Mouse (Mus musculus) neural tube, embryonic 11.5 days (tissue): ENCODE measurements at regions not wholly inside any gene's neighbourhood (a gene's known extent, or its start where the extent isn't known, plus 50 kb on each side); places are given as distances from the start of the nearest gene placed in this dataset.

Experiments
- ATAC-seq: fragments of 200-750 bp; cut with Nextera tagmentation; 2 replicates; pipeline ENCODE4 v1.8.0; 2017; ENCODE audit warnings: moderate number of reproducible peaks, mild to moderate bottlenecking, moderate TSS enrichment, moderate library complexity; ENCODE audit not compliant: insufficient read depth, low FRiP score, low TSS enrichment
- DNase-seq: peaks from one replicate; pipeline ENCODE4 v3.0.0-alpha.2; 2015; ENCODE audit warnings: low spot score
- H3K27ac ChIP-seq: fragments of 300-500 bp; sonication (generic); 2 replicates; pipeline ENCODE4 v1.5.1; 2014; ENCODE audit warnings: low read depth, mild to moderate bottlenecking, low read length
- H3K27me3 ChIP-seq: fragments of 300-500 bp; sonication (generic); 2 replicates; pipeline ENCODE4 v1.6.1; 2014; ENCODE audit warnings: mild to moderate bottlenecking, low read length, mixed read lengths; ENCODE audit not compliant: control insufficient read depth, insufficient read depth
- H3K36me3 ChIP-seq: fragments of 300-500 bp; sonication (generic); 2 replicates; pipeline ENCODE4 v1.6.1; 2014; ENCODE audit warnings: mild to moderate bottlenecking, low read length, moderate library complexity, mixed read lengths; ENCODE audit not compliant: control insufficient read depth, insufficient read depth
- H3K4me1 ChIP-seq: fragments of 300-500 bp; sonication (generic); 2 replicates; pipeline ENCODE4 v1.6.1; 2014; ENCODE audit warnings: low read length, mixed read lengths; ENCODE audit not compliant: control insufficient read depth, insufficient read depth
- H3K4me2 ChIP-seq: fragments of 300-500 bp; sonication (generic); 2 replicates; pipeline ENCODE4 v1.6.1; 2014; ENCODE audit warnings: low read depth, mild to moderate bottlenecking, moderate library complexity
- H3K4me3 ChIP-seq: fragments of 300-500 bp; sonication (generic); 2 replicates; pipeline ENCODE4 v1.5.1; 2014; ENCODE audit warnings: low read depth, low read length
- H3K9ac ChIP-seq: fragments of 300-500 bp; sonication (generic); 2 replicates; pipeline ENCODE4 v1.6.1; 2014; ENCODE audit warnings: mild to moderate bottlenecking, low read length
- H3K9me3 ChIP-seq: fragments of 300-500 bp; sonication (generic); 2 replicates; pipeline ENCODE4 v1.6.1; 2016; ENCODE audit warnings: low read length; ENCODE audit not compliant: control insufficient read depth
- WGBS: fragments of 180-500 bp; shearing (Covaris S2); extraction: QIAGEN DNeasy Blood & Tissue Kit; methylation state at CpG from one replicate; pipeline ENCODE4 v1.1.7; 2014; 5-methylcytosine and 5-hydroxymethylcytosine counted together

- no peak for ATAC-seq
Measured at GRCm38 (mm10) chr10:74722971-74723370, 244.0 kb upstream of the Gnaz start.

DNA sequence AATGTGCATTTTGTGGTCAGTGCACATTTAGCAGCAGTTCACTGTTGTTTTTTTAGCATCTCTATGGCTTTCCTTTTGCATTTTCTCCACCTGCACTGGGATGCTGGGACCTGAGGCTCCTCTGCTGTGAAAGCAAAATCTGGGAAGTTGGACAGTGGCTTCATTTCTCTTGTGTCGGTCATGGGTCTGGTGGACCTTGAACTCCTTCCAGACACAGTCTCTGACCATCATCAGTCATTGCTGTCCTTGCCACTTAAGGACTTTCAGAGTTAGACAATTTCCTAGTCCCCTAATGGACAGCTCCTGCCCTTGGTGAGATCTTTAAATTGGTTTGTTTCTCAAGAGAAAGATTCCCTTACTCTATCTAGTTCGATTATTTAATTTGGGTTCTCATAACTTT is 217.5 kb upstream of the Gnaz start:
- no peaks in the 10 kb centered on the region for H3K27me3 ChIP-seq
- H3K4me3 ChIP-seq: no peak overlapping the region
- H3K9me3 ChIP-seq: no peaks in the 10 kb centered on the region
- no peaks in the 10 kb centered on the region for H3K36me3 ChIP-seq
- ATAC-seq: no peak
- H3K4me2 ChIP-seq: no peak overlapping the region
- no peak overlapping the region for H3K27ac ChIP-seq
- no peak for DNase-seq
- 77% methylated on average over 2 of the region's 2 CpGs for WGBS
- no peaks in the 10 kb centered on the region for H3K4me1 ChIP-seq
- H3K9ac ChIP-seq: no peak overlapping the region

More at GRCm38 (mm10) chr10:74722971-74723370, 244.0 kb upstream of the Gnaz start:
- no peak for DNase-seq
- no peaks in the 10 kb centered on the region for H3K4me1 ChIP-seq
- no peak overlapping the region for H3K4me3 ChIP-seq
- no peak overlapping the region for H3K4me2 ChIP-seq
- H3K27me3 ChIP-seq: no peaks in the 10 kb centered on the region
- H3K9me3 ChIP-seq: no peaks in the 10 kb centered on the region
- no peak overlapping the region for H3K27ac ChIP-seq
- H3K9ac ChIP-seq: no peak overlapping the region
- no peaks in the 10 kb centered on the region for H3K36me3 ChIP-seq

DNA sequence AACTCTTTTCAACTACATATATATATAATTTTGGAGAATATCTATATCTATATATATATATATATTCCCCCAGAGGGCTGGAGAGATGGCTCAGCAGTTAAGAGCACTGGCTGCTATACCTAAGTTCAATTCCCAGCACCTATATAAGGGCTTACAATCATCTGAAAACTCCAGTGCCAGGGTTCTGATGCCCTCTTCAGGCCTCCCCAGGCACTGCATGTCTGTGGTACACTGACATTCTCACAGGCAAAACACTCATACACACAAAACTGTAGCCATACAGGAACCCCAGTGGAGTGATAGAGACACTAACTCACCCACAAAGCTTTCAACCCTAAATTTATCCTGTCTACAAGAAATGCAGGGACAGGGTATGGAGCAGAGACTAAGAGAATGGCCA is 216.1 kb upstream of the Gnaz start:
- H3K27me3 ChIP-seq: no peaks in the 10 kb centered on the region
- H3K4me1 ChIP-seq: no peaks in the 10 kb centered on the region
- no peaks in the 10 kb centered on the region for H3K9me3 ChIP-seq
- no peak overlapping the region for H3K27ac ChIP-seq
- DNase-seq (no peak), ATAC-seq (no peak)
- no peaks in the 10 kb centered on the region for H3K36me3 ChIP-seq
- H3K4me2 ChIP-seq: no peak overlapping the region
- no peak overlapping the region for H3K4me3 ChIP-seq
- H3K9ac ChIP-seq: no peak overlapping the region

- H3K9me3 ChIP-seq: no peaks in the 10 kb centered on the region
- WGBS: 78% methylated on average over 9 of the region's 9 CpGs
- DNase-seq (no peak), ATAC-seq (no peak)
- H3K27ac ChIP-seq: no peak overlapping the region
- H3K4me3 ChIP-seq: no peak overlapping the region
- H3K36me3 ChIP-seq: no peaks in the 10 kb centered on the region
- H3K27me3 ChIP-seq: no peaks in the 10 kb centered on the region
- no peak overlapping the region for H3K4me2 ChIP-seq
- H3K9ac ChIP-seq: no peak overlapping the region
- H3K4me1 ChIP-seq: no peaks in the 10 kb centered on the region
Measured at GRCm38 (mm10) chr10:74760734-74761133, 206.2 kb upstream of the Gnaz start.

DNA sequence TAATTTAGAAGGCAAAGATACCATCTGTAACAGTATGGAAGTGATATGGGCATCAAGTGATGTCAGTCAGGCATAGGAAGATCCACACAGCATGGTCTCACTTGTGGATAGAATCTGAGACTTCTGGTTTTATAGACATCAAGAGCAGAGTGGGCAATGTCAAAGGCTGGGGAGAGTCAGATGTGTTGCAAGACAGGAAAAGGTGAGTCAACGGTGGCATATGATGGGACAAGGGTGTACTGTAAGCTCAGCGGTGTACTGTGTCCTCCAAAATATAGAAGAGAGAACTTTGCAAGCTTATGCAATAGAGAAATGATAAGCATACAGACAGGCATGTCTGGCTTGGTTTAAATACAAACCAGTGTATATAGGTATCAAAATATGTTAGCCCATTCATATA is 177.7 kb upstream of the Gnaz start:
- H3K27ac ChIP-seq: no peak overlapping the region
- no peak for DNase-seq
- H3K4me3 ChIP-seq: no peak overlapping the region
- no peaks in the 10 kb centered on the region for H3K4me1 ChIP-seq
- no peaks in the 10 kb centered on the region for H3K36me3 ChIP-seq
- H3K9me3 ChIP-seq: no peaks in the 10 kb centered on the region
- ATAC-seq: no peak
- 86% methylated on average over 2 of the region's 2 CpGs for WGBS
- H3K9ac ChIP-seq: no peak overlapping the region
- H3K27me3 ChIP-seq: no peaks in the 10 kb centered on the region
- H3K4me2 ChIP-seq: no peak overlapping the region

DNA sequence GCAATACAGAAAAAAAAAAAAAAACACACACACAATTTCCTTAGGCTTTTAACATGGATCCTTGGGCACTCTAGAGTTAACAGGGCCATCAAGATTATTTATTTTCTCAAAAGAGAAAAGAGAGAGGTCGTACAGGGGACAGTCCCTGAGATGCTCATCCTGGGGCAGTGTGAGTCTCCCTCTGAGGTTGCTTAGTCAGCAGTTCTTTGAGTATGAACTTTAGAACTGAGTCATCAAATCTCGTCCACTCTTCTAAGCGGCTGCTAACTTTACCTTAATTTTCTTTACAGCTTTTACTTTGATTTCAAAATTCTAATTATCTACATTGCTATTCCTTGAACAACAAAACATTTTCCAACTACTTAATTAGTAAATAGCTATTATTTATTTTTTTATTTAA is 177.0 kb upstream of the Gnaz start:
- ATAC-seq: no peak
- H3K36me3 ChIP-seq: no peaks in the 10 kb centered on the region
- no peaks in the 10 kb centered on the region for H3K27me3 ChIP-seq
- no peaks in the 10 kb centered on the region for H3K9me3 ChIP-seq
- no peak overlapping the region for H3K4me3 ChIP-seq
- H3K4me2 ChIP-seq: no peak overlapping the region
- H3K27ac ChIP-seq: no peak overlapping the region
- no peaks in the 10 kb centered on the region for H3K4me1 ChIP-seq
- WGBS: 61% methylated on average over 3 of the region's 3 CpGs
- H3K9ac ChIP-seq: no peak overlapping the region
- DNase-seq: no peak

DNA sequence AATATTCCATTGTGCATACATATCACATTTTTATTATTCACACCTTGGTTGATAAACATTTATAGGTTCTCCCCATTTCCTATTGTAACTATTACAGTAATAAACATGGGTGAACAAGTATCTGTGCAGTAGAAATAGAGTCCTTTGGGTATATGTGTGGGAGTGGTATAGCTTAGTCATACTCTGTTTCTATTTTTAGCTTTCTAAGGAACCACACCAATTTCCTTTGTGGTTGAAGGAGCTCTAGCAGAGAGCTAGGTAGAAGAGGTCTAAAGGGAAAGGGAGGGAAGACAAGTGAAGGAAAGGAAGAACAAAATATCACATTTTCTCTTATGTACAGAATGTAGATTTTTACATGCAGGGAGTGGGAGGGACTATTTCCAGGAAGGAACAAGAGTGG is 143.6 kb upstream of the Gnaz start:
- H3K36me3 ChIP-seq: no peaks in the 10 kb centered on the region
- DNase-seq: no peak
- H3K9ac ChIP-seq: no peak overlapping the region
- no peak overlapping the region for H3K4me3 ChIP-seq
- no peak for ATAC-seq
- H3K27me3 ChIP-seq: no peaks in the 10 kb centered on the region
- H3K4me1 ChIP-seq: no peaks in the 10 kb centered on the region
- H3K4me2 ChIP-seq: no peak overlapping the region
- no peaks in the 10 kb centered on the region for H3K9me3 ChIP-seq
- no peak overlapping the region for H3K27ac ChIP-seq

- Histone ChIP-seq H3K9ac (no peak overlapping the region), H3K36me3 (no peaks in the 10 kb centered on the region), H3K4me1 (no peaks in the 10 kb centered on the region), H3K4me2 (no peak overlapping the region), H3K9me3 (no peaks in the 10 kb centered on the region), H3K27me3 (no peaks in the 10 kb centered on the region), H3K27ac (no peak overlapping the region), H3K4me3 (no peak overlapping the region)
- 65% methylated on average over 2 of the region's 2 CpGs for WGBS
- no peak for DNase-seq
- ATAC-seq: no peak
Measured at GRCm38 (mm10) chr10:74834359-74834758, 132.6 kb upstream of the Gnaz start.

GRCm38 (mm10) chr10:74848372-74848771 is 118.6 kb upstream of the Gnaz start:
- Histone ChIP-seq H3K36me3 (no peaks in the 10 kb centered on the region), H3K9me3 (no peaks in the 10 kb centered on the region), H3K9ac (no peak overlapping the region), H3K4me2 (no peak overlapping the region; the same call in 1 of the 2 replicates), H3K27ac (no peak overlapping the region), H3K27me3 (no peaks in the 10 kb centered on the region), H3K4me3 (no peak overlapping the region), H3K4me1 (no peaks in the 10 kb centered on the region)
- DNase-seq (peak; percentile 79), ATAC-seq (peak; percentile 88)
- 8% methylated on average over 7 of the region's 7 CpGs for WGBS
